Mouse (Mus musculus): ENCODE measurements around the gene H2-K1. TPM values are rescaled to one million over a fixed set of nuclear protein-coding genes. Genes with fewer than 3 reads are reported as not detected.

The H2-K1 gene
- polyA plus RNA-seq, 1 experiment, result 0.91 TPM

DNA sequence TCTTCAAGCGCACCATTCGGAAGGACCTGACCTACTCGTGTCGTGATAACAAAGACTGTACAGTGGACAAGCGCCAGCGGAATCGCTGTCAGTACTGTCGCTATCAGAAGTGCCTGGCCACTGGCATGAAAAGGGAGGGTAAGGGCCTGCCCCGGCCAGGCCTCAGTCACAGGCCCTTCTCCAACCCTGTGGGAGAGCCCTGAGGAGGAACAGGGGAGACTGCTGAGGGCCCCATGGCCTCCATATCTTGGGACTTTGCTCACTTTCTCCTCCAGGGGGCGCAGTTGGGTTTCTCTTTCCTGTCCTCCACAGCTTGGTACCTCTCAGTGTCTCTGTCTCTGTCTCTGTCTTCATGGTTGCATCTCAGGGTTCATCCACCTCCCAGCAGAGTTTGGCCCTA, 33.9 kb upstream of the H2-K1 start:
- H3K9me3 ChIP-seq (ENCODE audit: control insufficient read depth, low read length), result no peaks in the 10 kb centered on the region
- H3K27me3 ChIP-seq (ENCODE audit: control insufficient read depth), result peaks cover 6% of the 10 kb centered on the region
- peak overlapping the region; percentile 10 for H3K4me3 ChIP-seq (replicated peaks)
- peaks cover 66% of the 10 kb centered on the region for H3K36me3 ChIP-seq (ENCODE audit: control insufficient read depth)
- peaks cover 54% of the 10 kb centered on the region for H3K4me1 ChIP-seq (ENCODE audit: control insufficient read depth)
- TF ChIP-seq GATA1 (IDR thresholded peaks at IDR 0.05; ENCODE audit: low read length) (no peak), TAL1 (IDR thresholded peaks at IDR 0.05; ENCODE audit: low read length) (no peak)

DNA sequence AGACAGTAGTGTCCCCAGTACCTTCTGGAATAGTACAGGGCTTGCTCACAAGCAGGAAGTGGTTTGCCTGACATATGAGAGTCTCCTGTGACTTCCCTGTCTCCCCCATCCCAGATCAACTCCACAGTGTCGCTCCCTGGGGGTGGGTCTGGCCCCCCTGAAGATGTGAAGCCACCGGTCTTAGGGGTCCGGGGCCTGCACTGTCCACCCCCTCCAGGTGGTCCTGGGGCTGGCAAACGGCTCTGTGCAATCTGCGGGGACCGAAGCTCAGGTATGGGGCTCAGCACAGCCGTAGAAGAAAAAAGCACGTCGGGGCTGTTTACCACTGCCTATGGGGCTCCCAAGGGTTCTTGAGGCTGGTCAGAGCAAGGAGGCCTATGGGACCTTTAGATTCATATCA, 33.3 kb upstream of the H2-K1 start:
- no peak for TF ChIP-seq GATA1 (IDR thresholded peaks at IDR 0.05; ENCODE audit: low read length)
- no peak for TF ChIP-seq TAL1 (IDR thresholded peaks at IDR 0.05; ENCODE audit: low read length)
- Histone ChIP-seq H3K27me3 (ENCODE audit: control insufficient read depth) (peaks cover under 1% of the 10 kb centered on the region; the same call in 1 of the 2 replicates), H3K4me1 (ENCODE audit: control insufficient read depth) (peaks cover 54% of the 10 kb centered on the region), H3K36me3 (ENCODE audit: control insufficient read depth) (peaks cover 72% of the 10 kb centered on the region), H3K9me3 (ENCODE audit: control insufficient read depth, low read length) (no peaks in the 10 kb centered on the region), H3K4me3 (replicated peaks) (peak overlapping the region; percentile 91)

DNA sequence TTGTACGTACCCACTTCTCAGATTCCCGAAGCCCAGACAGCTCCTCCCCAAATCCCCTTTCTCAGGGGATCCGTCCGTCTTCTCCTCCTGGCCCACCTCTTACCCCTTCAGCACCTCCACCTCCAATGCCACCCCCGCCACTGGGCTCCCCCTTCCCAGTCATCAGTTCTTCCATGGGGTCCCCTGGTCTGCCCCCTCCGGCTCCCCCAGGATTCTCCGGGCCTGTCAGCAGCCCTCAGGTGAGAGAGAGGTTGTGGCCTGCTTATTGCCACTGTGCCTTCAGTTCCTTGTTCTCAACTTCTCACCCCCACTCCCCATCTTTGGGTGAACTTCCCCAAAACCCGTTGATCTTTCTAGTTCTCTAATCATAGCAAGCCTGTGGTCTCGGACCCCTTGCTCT, 32.7 kb upstream of the H2-K1 start:
- TF ChIP-seq GATA1 (IDR thresholded peaks at IDR 0.05; ENCODE audit: low read length) (no peak), TAL1 (IDR thresholded peaks at IDR 0.05; ENCODE audit: low read length) (no peak)
- Histone ChIP-seq H3K4me3 (replicated peaks) (peak overlapping the region; percentile 91), H3K36me3 (ENCODE audit: control insufficient read depth) (peaks cover 72% of the 10 kb centered on the region), H3K4me1 (ENCODE audit: control insufficient read depth) (peaks cover 56% of the 10 kb centered on the region), H3K27me3 (ENCODE audit: control insufficient read depth) (no peaks in the 10 kb centered on the region), H3K9me3 (ENCODE audit: control insufficient read depth, low read length) (no peaks in the 10 kb centered on the region)

DNA sequence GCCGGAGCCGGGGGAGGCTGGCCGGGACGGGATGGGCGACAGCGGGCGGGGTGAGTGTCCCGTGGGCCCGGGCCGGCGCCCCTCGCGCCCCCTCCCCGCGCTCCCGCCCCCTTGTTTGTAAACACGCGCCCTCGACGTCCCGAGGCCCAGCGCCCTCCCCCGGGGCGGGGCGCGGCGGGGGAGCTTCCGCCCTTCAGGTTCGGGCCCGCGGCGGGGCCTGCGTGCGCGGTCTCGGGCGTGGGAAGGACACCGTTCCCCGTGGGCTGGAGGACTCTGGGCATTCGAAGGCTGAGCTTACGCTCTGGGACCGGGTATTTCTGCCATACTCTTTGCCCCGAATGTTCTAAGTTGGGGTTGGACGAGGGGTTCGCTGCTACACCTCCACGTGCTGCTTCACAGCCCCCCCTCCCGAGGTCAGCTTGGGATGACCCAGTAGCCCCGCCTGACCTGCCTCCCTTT, 32.1 kb upstream of the H2-K1 start:
- peaks cover 62% of the 10 kb centered on the region for H3K4me1 ChIP-seq (ENCODE audit: control insufficient read depth)
- no peaks in the 10 kb centered on the region for H3K27me3 ChIP-seq (ENCODE audit: control insufficient read depth)
- no peaks in the 10 kb centered on the region for H3K9me3 ChIP-seq (ENCODE audit: control insufficient read depth, low read length)
- H3K36me3 ChIP-seq (ENCODE audit: control insufficient read depth), result peaks cover 66% of the 10 kb centered on the region
- peak overlapping the region; percentile 91 for H3K4me3 ChIP-seq (replicated peaks)
- no peak for TF ChIP-seq GATA1 (IDR thresholded peaks at IDR 0.05; ENCODE audit: low read length)
- no peak for TF ChIP-seq TAL1 (IDR thresholded peaks at IDR 0.05; ENCODE audit: low read length)

DNA sequence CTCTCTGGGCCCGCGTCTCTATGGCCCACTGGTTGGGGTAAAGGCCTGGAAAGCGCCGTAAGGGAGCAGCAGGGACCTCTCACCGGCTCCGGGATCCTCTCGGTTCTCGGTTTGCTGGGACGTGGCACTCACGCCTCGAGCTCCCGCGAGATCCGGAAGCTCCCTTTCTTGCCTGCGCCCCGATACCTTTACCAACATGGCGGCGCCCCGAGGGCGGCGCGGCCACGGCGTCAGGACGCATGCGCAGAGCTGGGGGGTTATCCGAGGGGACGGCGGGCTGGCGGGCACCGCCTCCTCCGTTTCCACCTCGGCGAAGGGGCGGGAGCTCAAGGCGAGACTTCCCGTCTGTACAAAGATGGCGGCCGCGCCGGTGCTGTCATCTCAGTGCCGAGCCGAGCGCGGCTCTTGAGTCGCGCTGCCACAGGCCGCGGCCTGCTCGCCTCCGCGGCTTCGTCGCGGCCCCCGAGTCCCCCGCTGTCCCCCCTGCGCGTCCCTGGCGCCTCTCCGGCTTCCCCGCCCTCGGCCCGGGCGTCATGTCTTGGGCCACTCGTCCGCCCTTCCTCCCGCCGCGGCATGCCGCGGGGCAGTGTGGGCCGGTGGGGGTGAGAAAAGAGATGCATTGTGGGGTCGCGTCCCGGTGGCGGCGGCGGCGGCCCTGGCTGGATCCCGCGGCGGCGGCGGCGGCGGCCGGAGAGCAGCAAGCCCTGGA, 31.5 kb upstream of the H2-K1 start, which contains the start of the genes Slc39a7 and Rxrb:
Slc39a7 (minus strand) TSS at position 218 of the 709 bp plus-strand sequence.
Rxrb (plus strand) TSS at position 348 of the 709 bp plus-strand sequence.
- Histone ChIP-seq H3K27me3 (ENCODE audit: control insufficient read depth) (no peaks in the 10 kb centered on the region), H3K36me3 (ENCODE audit: control insufficient read depth) (peaks cover 60% of the 10 kb centered on the region), H3K4me1 (ENCODE audit: control insufficient read depth) (peaks cover 67% of the 10 kb centered on the region), H3K9me3 (ENCODE audit: control insufficient read depth, low read length) (no peaks in the 10 kb centered on the region), H3K4me3 (replicated peaks) (peak within 1 kb of the TSS; percentile 91)
- no peak for TF ChIP-seq TAL1 (IDR thresholded peaks at IDR 0.05; ENCODE audit: low read length)
- TF ChIP-seq GATA1 (IDR thresholded peaks at IDR 0.05; ENCODE audit: low read length), result no peak

DNA sequence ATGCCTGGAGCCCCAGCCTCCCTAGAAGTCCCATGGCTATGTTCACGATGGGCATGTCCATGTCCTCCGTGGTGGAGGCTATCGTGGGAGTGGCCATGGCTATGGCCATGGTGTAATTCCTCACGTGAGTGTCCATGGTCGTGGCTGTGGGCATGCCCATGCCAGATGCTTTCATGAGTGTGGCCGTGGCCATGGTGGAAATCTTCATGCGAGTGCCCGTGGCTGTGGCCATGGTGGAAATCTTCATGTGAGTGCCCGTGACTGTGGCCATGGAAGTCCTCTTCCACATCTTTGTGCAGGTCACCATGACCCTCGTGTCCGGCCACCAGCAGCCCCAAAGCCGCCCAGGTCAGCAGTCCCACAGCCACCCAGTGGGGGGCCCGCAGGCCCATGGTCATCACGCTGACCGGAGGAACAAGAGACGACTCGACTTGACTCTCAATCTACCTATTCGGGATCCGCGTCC, 30.7 kb upstream of the H2-K1 start:
- H3K4me3 ChIP-seq (replicated peaks), result peak overlapping the region; percentile 91
- peaks cover 74% of the 10 kb centered on the region for H3K4me1 ChIP-seq (ENCODE audit: control insufficient read depth)
- TF ChIP-seq TAL1 (IDR thresholded peaks at IDR 0.05; ENCODE audit: low read length) (no peak), GATA1 (IDR thresholded peaks at IDR 0.05; ENCODE audit: low read length) (no peak)
- peaks cover 53% of the 10 kb centered on the region for H3K36me3 ChIP-seq (ENCODE audit: control insufficient read depth)
- H3K9me3 ChIP-seq (ENCODE audit: control insufficient read depth, low read length), result no peaks in the 10 kb centered on the region
- no peaks in the 10 kb centered on the region for H3K27me3 ChIP-seq (ENCODE audit: control insufficient read depth)

DNA sequence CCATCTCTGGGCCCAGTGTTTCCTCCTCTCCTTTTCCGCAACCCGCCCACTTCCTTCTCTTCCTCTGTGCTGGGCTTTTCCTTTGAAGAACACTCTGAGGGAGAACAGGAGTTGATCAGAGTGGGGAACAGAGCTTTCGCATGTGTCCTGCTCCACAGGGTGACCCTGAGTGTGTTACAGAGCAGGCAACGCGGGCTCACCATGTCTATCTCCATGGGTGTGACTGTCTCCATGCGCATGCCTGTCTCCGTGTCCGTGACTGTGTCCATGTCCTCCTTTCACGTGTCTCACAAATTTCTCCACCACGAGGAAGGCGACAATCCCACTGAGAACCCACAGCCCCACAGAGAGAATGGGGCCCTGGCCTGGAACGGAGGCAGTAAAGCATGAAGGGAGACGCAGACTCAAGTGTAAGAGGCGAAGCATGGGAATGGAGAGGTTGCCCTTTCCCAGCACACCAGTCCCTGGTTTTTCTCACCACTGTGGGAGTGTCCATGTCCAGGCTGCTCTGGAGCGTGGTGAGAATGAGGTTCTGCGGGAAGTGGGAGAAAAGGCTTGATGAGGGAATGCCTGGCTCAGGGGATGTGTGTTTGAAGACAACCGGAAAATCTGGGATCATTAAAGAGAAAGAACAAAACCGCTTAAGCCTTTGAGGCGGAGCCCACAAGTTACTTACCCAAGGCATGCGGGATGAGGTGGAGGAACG, 29.9 kb upstream of the H2-K1 start:
- peaks cover 82% of the 10 kb centered on the region for H3K4me1 ChIP-seq (ENCODE audit: control insufficient read depth)
- TF ChIP-seq GATA1 (IDR thresholded peaks at IDR 0.05; ENCODE audit: low read length) (no peak), TAL1 (IDR thresholded peaks at IDR 0.05; ENCODE audit: low read length) (no peak)
- peaks cover 45% of the 10 kb centered on the region for H3K36me3 ChIP-seq (ENCODE audit: control insufficient read depth)

DNA sequence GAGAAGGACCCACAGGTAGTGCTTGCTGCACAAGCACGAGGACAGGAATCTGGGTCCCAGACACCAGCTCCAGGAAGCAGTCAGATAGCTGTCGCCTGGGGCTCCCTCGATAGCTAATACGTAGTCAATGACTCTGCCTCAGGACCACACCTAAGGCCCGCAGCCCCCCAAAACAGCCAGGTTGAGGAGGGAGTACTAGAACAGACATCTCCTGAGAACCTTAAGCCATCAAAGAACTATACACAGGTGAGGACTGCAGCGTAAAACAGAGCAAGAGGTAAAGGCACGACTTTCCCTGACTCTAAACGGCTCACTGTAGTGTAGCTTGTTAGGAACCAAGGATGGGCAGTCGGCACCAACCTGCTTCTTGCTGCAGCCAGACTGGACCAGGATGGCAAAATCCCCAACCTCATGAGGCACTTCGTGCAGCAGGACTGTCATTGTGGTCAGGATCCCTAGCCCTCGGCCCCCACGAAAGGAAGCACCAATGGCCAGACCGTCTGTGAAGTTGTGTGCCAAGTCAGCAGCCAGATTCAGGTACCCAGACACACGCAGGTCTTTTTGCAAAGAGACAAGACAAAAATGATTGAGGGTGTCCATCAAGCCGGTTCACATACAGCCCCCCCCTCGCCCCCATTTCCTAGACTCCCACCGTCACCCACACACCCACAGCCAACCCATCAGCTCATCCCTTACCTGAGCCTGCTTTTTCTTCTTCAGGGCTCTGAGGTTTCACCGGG, 29.2 kb upstream of the H2-K1 start:
- H3K4me3 ChIP-seq (replicated peaks), result peak overlapping the region; percentile 91
- H3K4me1 ChIP-seq (ENCODE audit: control insufficient read depth), result peaks cover 90% of the 10 kb centered on the region
- H3K9me3 ChIP-seq (ENCODE audit: control insufficient read depth, low read length), result no peaks in the 10 kb centered on the region
- peaks cover 41% of the 10 kb centered on the region for H3K36me3 ChIP-seq (ENCODE audit: control insufficient read depth)
- TF ChIP-seq TAL1 (IDR thresholded peaks at IDR 0.05; ENCODE audit: low read length) (no peak), GATA1 (IDR thresholded peaks at IDR 0.05; ENCODE audit: low read length) (no peak)
- no peaks in the 10 kb centered on the region for H3K27me3 ChIP-seq (ENCODE audit: control insufficient read depth)

More for the DNA sequence above, 29.9 kb upstream of the H2-K1 start:
- H3K27me3 ChIP-seq (ENCODE audit: control insufficient read depth), result no peaks in the 10 kb centered on the region
- peak overlapping the region; percentile 91 for H3K4me3 ChIP-seq (replicated peaks)
- H3K9me3 ChIP-seq (ENCODE audit: control insufficient read depth, low read length), result no peaks in the 10 kb centered on the region

All from erythroblast, embryonic 14.5 days (primary cell).